Mouse (Mus musculus) midbrain, embryonic 10.5 days (tissue): ENCODE results near the gene Sparcl1. TPM values are rescaled to one million over a fixed set of nuclear protein-coding genes. Genes with fewer than 3 reads are reported as not detected.

ENCODE experiments used
- DNase-seq: peaks from one replicate; pipeline ENCODE4 v3.0.0-alpha.2; 2017; ENCODE audit warnings: low spot score
- H3K27ac ChIP-seq: fragments of 300-500 bp; sonication (generic); replicated peaks from 2 replicates; pipeline ENCODE4 v1.5.1; 2016; ENCODE audit warnings: mild to moderate bottlenecking
- H3K27me3 ChIP-seq: fragments of 300-500 bp; sonication (generic); 2 replicates; pipeline ENCODE4 v1.6.1; 2016; ENCODE audit warnings: low read depth, mild to moderate bottlenecking; ENCODE audit not compliant: poor library complexity, severe bottlenecking
- H3K36me3 ChIP-seq: fragments of 300-500 bp; sonication (generic); 2 replicates; pipeline ENCODE4 v1.6.1; 2016; ENCODE audit warnings: mild to moderate bottlenecking, moderate library complexity
- H3K4me1 ChIP-seq: fragments of 300-500 bp; sonication (generic); 2 replicates; pipeline ENCODE4 v1.6.1; 2016
- H3K4me3 ChIP-seq: fragments of 300-500 bp; sonication (generic); 2 replicates; pipeline ENCODE4 v1.5.1; 2016; ENCODE audit warnings: mild to moderate bottlenecking, moderate library complexity
- H3K9me3 ChIP-seq: fragments of 300-500 bp; sonication (generic); replicated peaks from 2 replicates; pipeline ENCODE4 v1.6.1; 2016; ENCODE audit warnings: mild to moderate bottlenecking
- WGBS: fragments of 180-500 bp; shearing (Covaris S2); methylation state at CpG from one replicate; pipeline ENCODE4 v1.1.7; 2016; 5-methylcytosine and 5-hydroxymethylcytosine counted together
- polyA plus RNA-seq: library from polyadenylated mRNA; unstranded; fragments of >200 nt; fragmentation: Nextera tagmentation; extraction: Ambion mirVana; gene quantifications from 2 replicates; pipeline ENCODE4 v1.2.1, GENCODE M21; 2016

Sparcl1 gene
- polyA plus RNA-seq, 1 experiment from 2014 or later, result 30.0 TPM

DNA sequence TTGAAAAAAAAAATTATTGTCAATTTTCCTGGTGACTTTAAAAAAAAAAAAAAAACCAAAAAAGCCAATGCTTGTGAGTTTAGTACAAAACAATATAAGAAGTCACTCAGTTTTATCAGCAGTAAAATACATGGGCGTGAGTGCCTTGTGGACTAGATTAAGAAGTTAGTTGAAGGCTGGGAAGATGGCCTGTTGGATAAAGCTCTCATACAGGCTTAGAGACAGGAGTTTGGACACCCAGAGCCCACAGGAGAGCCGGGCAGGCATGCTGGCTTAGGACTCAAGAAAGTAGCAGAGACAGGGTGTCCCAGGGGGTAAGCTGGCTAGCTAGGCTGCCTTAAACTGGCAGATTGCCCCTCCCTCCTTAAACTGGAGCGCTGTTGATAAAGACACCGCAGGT lies 58.6 kb downstream of the Sparcl1 start:
- Histone ChIP-seq H3K4me1 (no peaks in the 10 kb centered on the region), H3K27ac (no peak overlapping the region), H3K36me3 (peaks cover 54% of the 10 kb centered on the region), H3K27me3 (no peaks in the 10 kb centered on the region), H3K9me3 (no peaks in the 10 kb centered on the region), H3K4me3 (no peak overlapping the region)
- 92% methylated on average over 4 of the region's 4 CpGs for WGBS
- DNase-seq, result no peak

DNA sequence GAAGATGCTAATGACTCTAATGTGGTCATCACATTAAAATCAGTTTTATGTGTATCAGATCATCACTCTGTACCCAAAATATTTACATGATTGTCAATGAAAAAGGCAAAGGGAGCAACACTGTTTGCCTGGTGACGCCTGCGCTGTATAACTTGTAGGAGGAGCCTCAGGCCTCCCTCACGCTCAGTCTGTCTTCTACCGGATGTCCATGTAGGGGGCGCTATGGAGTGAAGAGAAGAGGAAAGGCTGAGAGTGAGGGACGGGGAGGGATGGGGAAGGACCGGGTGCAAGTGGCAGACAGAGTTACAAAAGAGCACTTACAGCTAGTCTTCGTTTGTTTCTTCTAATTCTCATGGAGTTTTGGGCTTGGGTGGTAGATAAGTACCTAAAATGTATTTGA lies 60.6 kb downstream of the Sparcl1 start:
- Histone ChIP-seq H3K36me3 (peaks cover 43% of the 10 kb centered on the region), H3K9me3 (no peaks in the 10 kb centered on the region), H3K4me3 (no peak overlapping the region), H3K4me1 (peaks cover 5% of the 10 kb centered on the region), H3K27me3 (no peaks in the 10 kb centered on the region), H3K27ac (no peak overlapping the region)
- no peak for DNase-seq
- WGBS, result 59% methylated on average over 8 of the region's 8 CpGs

DNA sequence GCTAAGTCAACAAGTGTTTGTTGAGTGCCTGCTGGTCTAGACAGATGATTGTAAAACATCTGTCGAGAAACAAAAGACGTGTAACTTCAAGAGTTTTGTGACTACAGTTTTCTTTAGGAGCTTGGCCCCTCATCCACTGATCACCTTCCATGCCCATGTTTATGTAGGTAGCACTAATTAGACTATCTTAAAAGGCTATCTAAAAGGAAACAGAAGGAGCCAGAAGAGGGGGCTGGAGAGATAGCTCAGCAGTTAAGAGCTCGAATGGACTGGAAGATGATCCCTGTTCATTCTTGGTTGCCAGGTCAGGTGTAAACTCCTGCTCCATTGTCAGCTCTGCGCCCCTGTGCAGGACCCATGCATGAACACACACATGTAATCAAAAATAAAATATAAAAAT lies 65.4 kb downstream of the Sparcl1 start:
- WGBS, result 57% methylated on average over 4 of the region's 4 CpGs
- H3K27ac ChIP-seq, result no peak overlapping the region

DNA sequence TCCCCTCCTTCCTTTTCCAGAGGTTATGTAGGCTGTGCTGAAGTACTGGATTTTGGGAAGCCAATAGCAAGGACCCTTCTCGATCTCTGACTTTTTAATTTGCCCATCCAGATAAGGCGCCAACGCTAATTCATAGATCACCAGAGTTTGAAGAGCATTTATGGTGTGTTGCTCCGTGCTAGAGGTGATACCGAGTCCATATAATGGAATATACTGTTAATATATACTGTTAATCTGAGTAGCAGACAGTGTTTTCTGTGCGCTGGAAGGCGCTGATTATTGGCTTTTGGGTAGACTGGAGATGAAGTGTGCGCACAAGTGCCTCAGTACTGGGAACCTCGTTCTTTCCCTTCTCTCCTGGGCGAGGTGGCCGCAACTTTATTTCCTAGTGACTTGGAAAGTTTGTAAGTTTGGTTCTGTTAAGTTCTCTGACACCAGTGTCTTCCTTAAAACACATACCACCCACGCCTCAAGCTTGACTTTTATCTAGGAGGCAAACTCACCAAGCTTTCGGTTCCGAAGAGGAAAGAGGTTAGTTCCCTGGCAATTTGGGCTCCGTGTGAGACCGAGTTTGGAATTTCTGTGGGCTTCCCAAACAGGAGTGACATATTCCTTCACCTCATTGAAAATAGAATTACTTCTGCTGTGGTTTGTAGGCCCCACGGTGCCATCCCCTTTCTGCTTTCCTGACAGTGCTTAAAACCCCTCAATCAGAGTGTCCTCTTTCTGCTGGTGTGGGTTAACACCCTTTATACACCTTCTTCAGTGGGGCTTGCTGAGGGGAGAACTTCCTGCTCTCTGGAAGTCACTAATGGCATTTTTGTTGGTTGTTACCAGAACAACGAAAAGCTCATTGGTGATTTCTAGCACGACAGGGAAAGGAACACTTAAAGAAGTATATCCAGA lies 66.1 kb downstream of the Sparcl1 start:
- H3K27me3 ChIP-seq, result no peaks in the 10 kb centered on the region
- H3K36me3 ChIP-seq, result peaks cover 21% of the 10 kb centered on the region
- no peaks in the 10 kb centered on the region for H3K9me3 ChIP-seq
- peak overlapping the region; percentile 68 for H3K4me3 ChIP-seq
- 10% methylated on average over 19 of the region's 19 CpGs for WGBS
- DNase-seq, result no peak
- peak overlapping the region; percentile 87 for H3K27ac ChIP-seq
- peaks cover 21% of the 10 kb centered on the region for H3K4me1 ChIP-seq

More for the DNA sequence above, 65.4 kb downstream of the Sparcl1 start:
- H3K4me1 ChIP-seq, result peaks cover 21% of the 10 kb centered on the region
- peak overlapping the region; percentile 68 for H3K4me3 ChIP-seq
- H3K36me3 ChIP-seq, result peaks cover 27% of the 10 kb centered on the region
- no peak for DNase-seq
- H3K27me3 ChIP-seq, result no peaks in the 10 kb centered on the region
- H3K9me3 ChIP-seq, result no peaks in the 10 kb centered on the region

DNA sequence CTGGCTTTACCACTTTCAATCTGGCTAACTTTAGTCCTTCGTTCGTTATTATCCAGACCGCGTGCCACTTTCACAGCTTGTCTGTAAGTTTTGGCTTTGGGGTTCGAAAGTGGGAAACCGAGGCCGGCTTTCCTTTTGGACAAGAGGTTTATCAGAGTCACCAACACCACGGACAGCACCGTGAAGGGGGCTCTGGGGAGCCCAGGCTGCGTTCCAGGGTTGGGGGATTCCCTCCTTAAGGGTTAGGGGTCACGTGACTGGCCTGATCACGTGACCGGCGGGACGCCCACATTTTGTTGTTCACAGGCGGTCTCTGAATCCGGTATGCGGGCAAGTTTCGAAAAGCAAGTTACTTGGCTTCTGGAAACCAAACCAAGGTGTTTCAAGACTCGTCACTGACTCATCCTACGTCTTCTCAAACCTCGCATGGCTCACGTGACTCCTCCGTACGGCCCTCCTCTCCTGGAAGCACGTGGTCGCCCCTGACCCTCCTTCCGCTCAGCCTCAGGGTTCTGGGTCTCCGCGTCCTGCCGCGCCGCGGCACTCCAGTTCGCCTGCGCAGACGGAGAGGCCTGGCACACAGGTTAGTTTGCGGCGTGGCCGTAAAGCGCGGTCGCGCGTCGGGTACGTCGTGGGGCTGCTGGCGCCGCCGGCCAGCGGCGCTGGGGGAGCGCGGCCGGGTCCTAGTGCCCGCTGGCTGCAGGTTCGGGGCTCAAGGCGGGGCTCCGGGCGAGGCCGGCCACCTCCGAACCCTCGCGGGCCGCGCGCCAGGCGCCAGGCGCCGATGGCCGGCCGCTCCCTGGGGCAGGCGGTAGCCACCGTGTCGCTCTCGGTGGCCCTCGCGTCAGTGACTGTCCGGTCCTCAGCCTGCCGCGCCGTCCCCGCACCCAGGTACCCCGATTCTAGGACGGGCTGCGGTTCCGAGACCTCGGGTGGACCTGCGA lies 67.0 kb downstream of the Sparcl1 start, which contains the start of gene Nudt9:
Gene Nudt9 (plus strand): TSS at position 51 of the 944 bp plus-strand sequence.
- peaks cover 12% of the 10 kb centered on the region for H3K36me3 ChIP-seq
- DNase-seq, result peak; percentile 99
- 5% methylated on average over 90 of the region's 90 CpGs for WGBS
- H3K4me1 ChIP-seq, result peaks cover 21% of the 10 kb centered on the region
- H3K27me3 ChIP-seq, result no peaks in the 10 kb centered on the region
- peak within 1 kb of the TSS; percentile 68 for H3K4me3 ChIP-seq
- no peaks in the 10 kb centered on the region for H3K9me3 ChIP-seq
- peak within 1 kb of the TSS; percentile 87 for H3K27ac ChIP-seq

DNA sequence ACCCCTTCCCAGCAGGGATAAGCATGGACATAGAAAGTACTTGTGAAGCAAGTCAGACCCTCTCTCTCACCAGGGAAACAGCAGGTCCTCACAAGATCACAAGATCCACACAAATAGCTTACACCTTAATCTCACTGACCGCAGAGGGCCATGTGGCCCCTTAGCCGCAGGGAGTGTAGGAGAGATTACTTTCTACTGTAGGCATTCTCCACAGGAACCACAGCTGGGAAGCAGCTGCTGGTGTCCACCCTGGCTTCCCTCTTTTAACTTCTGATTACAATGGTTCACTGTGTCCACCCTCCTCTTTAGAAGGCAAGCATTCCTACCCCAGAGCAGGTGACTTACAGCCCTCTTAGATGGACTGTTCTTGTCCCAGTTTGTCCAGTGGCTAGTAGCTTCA lies 69.8 kb downstream of the Sparcl1 start:
- WGBS, result 38% methylated on average over 2 of the region's 2 CpGs
- H3K9me3 ChIP-seq, result no peaks in the 10 kb centered on the region

DNA sequence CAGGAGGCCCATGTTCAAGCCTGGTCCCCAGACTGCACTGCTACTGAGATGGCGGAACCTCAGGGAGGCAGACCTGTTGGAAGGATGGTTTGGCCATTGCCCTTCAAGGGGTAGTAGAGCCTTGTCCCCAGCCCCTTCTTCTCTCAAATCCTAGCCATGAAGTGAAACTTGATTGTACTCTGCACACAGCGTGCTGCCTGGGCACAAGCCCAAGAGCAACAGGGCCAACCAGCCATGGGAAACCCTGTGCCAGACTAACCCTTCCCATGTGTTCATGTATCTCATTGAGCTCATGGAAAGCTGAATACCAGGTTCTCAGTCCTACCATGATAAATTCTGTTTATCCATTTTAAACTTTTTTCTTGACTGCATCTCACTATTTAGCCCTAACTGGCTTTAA lies 70.6 kb downstream of the Sparcl1 start:
- Histone ChIP-seq H3K27me3 (no peaks in the 10 kb centered on the region), H3K36me3 (no peaks in the 10 kb centered on the region), H3K4me3 (no peak overlapping the region), H3K27ac (no peak overlapping the region), H3K4me1 (peaks cover 16% of the 10 kb centered on the region), H3K9me3 (no peaks in the 10 kb centered on the region)
- no peak for DNase-seq
- WGBS, result 95% methylated on average over 2 of the region's 2 CpGs

More for the DNA sequence above, 69.8 kb downstream of the Sparcl1 start:
- H3K4me3 ChIP-seq, result no peak overlapping the region
- H3K27ac ChIP-seq, result no peak overlapping the region
- peaks cover 21% of the 10 kb centered on the region for H3K4me1 ChIP-seq
- no peak for DNase-seq
- H3K27me3 ChIP-seq, result no peaks in the 10 kb centered on the region
- H3K36me3 ChIP-seq, result no peaks in the 10 kb centered on the region

DNA sequence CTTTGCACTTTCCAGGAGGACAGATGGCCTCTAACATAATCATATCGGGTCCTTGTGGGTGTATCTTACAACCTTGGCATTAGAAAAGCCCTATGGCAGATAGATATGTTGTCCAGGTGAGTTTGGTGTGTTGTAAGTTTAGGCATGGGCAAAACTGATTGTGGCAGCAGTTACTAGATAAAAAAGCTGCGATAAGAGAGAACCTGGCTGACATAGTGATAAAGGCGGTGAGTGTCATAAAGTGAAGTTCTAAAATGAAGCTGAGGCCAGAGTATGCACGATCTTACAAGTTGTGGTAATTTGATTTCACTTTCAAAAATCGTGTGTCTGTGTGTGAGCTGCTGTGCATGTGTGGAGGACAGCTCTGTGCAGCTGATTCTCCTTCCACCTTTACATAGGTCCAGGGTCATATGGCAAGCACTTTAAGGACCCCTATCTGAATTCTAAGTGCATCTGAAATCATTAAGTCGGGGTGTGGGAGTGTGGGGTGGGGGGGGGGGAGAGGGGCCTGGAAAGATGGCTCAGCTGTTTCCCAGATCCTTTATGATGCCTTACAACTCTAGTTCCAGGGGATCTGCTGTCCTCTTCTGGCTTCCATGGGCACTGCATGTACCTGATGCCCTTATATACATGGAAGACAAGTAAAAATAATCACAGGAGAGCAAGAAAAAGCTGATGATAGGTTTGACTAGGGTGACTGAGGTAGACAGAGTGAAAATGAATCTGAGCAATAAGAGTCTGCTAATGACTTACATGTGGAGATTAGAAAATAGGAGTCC lies 74.2 kb downstream of the Sparcl1 start:
- H3K4me3 ChIP-seq, result no peak overlapping the region
- H3K27ac ChIP-seq, result no peak overlapping the region
- WGBS, result 75% methylated on average over 6 of the region's 6 CpGs
- DNase-seq, result peak; percentile 29
- no peaks in the 10 kb centered on the region for H3K27me3 ChIP-seq
- H3K36me3 ChIP-seq, result no peaks in the 10 kb centered on the region
- no peaks in the 10 kb centered on the region for H3K4me1 ChIP-seq
- H3K9me3 ChIP-seq, result no peaks in the 10 kb centered on the region

DNA sequence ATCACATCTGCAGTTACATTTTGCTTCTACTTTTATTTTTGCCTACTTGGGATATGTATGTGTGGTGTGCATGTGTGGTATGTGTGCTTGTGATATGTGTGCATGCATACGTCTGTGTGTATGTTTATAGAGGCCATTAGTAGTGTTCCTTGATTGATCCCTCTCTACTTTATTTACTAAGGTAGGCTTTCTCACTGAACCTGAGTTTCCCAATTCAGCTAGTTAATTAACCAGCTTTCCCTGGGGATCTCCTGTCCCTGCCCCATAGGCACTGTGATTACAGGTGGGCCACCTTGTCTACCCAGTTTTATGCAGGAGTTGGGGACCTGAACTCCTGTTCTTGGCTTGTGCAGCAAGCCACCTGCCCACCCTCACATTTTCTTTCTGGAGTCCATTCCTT lies 76.8 kb downstream of the Sparcl1 start:
- Histone ChIP-seq H3K9me3 (no peaks in the 10 kb centered on the region), H3K27me3 (no peaks in the 10 kb centered on the region), H3K36me3 (no peaks in the 10 kb centered on the region), H3K4me3 (no peak overlapping the region), H3K27ac (no peak overlapping the region), H3K4me1 (no peaks in the 10 kb centered on the region)
- no peak for DNase-seq
- 90% methylated on average over 1 of the region's 1 CpGs for WGBS

DNA sequence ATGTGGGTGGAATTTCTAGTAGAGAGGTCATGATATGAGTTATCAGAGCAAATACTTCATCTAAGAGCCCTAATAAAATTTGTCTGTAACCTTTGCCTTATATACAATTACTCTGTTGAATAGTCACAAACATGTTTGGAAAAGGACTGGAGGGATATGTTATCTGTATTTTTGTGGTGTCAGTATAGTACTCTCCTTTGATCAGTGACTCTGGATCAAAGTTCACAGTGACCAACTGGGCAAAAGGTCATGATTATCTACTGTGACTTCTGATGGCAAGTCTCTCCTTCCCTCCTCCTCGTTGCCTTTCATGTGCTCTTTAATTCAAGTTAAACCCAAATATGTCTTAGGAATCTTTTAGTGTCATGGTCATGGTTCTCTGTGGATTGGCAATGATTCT lies 77.7 kb downstream of the Sparcl1 start:
- no peak for DNase-seq
- no peak overlapping the region for H3K27ac ChIP-seq
- no peaks in the 10 kb centered on the region for H3K9me3 ChIP-seq
- no peak overlapping the region for H3K4me3 ChIP-seq
- H3K36me3 ChIP-seq, result no peaks in the 10 kb centered on the region
- 81% methylated on average over 1 of the region's 1 CpGs for WGBS
- no peaks in the 10 kb centered on the region for H3K27me3 ChIP-seq
- H3K4me1 ChIP-seq, result no peaks in the 10 kb centered on the region

DNA sequence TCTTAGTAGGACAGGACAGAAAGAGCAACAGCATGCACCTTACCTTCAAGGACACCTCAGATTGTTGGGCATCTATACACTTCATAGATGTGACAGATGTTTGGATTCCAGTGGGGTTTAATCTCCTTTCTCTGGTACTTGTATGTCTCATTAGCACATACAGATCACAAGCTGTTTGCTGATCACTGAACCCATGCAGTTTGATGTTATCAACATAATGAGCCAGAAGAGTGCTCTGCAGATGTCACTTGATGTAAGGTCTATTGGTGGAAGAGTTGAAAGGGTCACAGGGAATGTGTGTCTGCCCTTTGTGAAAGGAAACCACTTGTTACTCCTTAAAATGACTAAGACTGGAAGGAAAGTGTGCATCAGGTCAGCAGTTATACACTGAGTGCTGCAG lies 78.5 kb downstream of the Sparcl1 start:
- Histone ChIP-seq H3K4me1 (no peaks in the 10 kb centered on the region), H3K4me3 (no peak overlapping the region), H3K36me3 (no peaks in the 10 kb centered on the region), H3K9me3 (no peaks in the 10 kb centered on the region), H3K27me3 (no peaks in the 10 kb centered on the region), H3K27ac (no peak overlapping the region)
- DNase-seq, result no peak

DNA sequence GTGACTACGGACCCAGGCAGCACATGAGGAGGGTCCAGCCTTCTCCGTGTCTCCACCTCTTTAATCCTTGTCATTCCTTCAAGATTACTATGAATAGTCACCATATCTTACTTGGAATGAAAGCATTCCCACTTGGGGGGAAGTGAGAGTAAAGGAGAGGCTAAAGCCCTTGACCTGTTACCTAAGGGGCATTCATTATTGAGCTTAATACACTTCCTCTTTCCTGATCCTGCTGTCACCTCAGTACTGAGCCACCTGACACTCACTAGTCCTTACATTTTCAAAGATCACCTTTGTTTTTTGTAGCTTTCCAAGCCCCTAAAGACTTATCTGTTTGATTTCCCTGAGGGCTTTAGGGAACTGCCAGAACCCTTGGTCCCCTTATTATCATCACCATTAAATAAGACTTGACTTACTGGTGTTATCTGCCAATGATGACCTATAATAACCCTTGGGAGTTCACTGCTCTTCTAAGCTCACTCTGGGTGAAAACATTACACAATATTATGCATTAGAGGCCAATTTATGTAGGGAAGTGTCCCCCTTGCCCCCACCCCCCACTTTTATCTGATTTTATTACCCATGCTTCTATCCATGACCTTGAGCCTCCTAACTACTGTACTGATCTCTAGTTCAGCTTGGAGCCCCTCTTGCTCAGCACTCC lies 81.0 kb downstream of the Sparcl1 start:
- Histone ChIP-seq H3K27ac (no peak overlapping the region), H3K27me3 (no peaks in the 10 kb centered on the region), H3K4me1 (no peaks in the 10 kb centered on the region), H3K36me3 (no peaks in the 10 kb centered on the region), H3K4me3 (no peak overlapping the region), H3K9me3 (no peaks in the 10 kb centered on the region)
- WGBS, result 94% methylated on average over 2 of the region's 2 CpGs
- no peak for DNase-seq
